Mouse (Mus musculus) fibroblast of lung, adult 2 months (primary cell): ENCODE measurements around the gene Gpc4.

Source experiments
- DNase-seq: peaks from one replicate; pipeline ENCODE4 v3.0.0-alpha.2; 2011; ENCODE audit warnings: low read depth

Gene Gpc4

GRCm38 (mm10) chrX:52164738-52165554 is at the start of gene Gpc4:
TSS of gene Gpc4 (minus strand) at chrX:52165252.
- DNase-seq = no peak

- DNase-seq = no peak
These were observed 47.8 kb upstream of the Gpc4 start for GRCm38 (mm10) chrX:52212846-52213245.

GRCm38 (mm10) chrX:52199836-52200235 is 34.8 kb upstream of the Gpc4 start:
- DNase-seq = no peak

GRCm38 (mm10) chrX:52193311-52193968 is 28.4 kb upstream of the Gpc4 start:
- no peak for DNase-seq

GRCm38 (mm10) chrX:52189094-52189493 is 24.0 kb upstream of the Gpc4 start:
- DNase-seq = no peak

GRCm38 (mm10) chrX:52183551-52184442 is 18.7 kb upstream of the Gpc4 start:
- DNase-seq = no peak

GRCm38 (mm10) chrX:52181401-52181800 is 16.3 kb upstream of the Gpc4 start:
- DNase-seq = no peak

- DNase-seq = no peak
These were observed 12.0 kb upstream of the Gpc4 start for GRCm38 (mm10) chrX:52177067-52177466.

- no peak for DNase-seq
These were observed 2.6 kb upstream of the Gpc4 start for GRCm38 (mm10) chrX:52167519-52168244.

- DNase-seq = no peak
These were observed 495 bp upstream of the Gpc4 start for GRCm38 (mm10) chrX:52165555-52165938.

- DNase-seq = no peak
These were observed 816 bp downstream of the Gpc4 start for GRCm38 (mm10) chrX:52164134-52164737.

GRCm38 (mm10) chrX:52163418-52164133 is 1.5 kb downstream of the Gpc4 start:
- DNase-seq = no peak

GRCm38 (mm10) chrX:52162756-52163155 is 2.3 kb downstream of the Gpc4 start:
- DNase-seq = no peak

GRCm38 (mm10) chrX:52162206-52162605 is 2.8 kb downstream of the Gpc4 start:
- DNase-seq = no peak

GRCm38 (mm10) chrX:52159621-52160020 is 5.4 kb downstream of the Gpc4 start:
- no peak for DNase-seq

GRCm38 (mm10) chrX:52155408-52155953 is 9.6 kb downstream of the Gpc4 start:
- DNase-seq = no peak

- DNase-seq = no peak
These were observed 10.2 kb downstream of the Gpc4 start for GRCm38 (mm10) chrX:52154821-52155220.

GRCm38 (mm10) chrX:52153451-52153850 is 11.6 kb downstream of the Gpc4 start:
- DNase-seq = no peak

- no peak for DNase-seq
These were observed 12.1 kb downstream of the Gpc4 start for GRCm38 (mm10) chrX:52152961-52153360.

- no peak for DNase-seq
These were observed 13.5 kb downstream of the Gpc4 start for GRCm38 (mm10) chrX:52151555-52151954.
